Mouse (Mus musculus) heart, postnatal 0 days (tissue): ENCODE data around the gene Arhgef10l. TPM values are rescaled to one million over a fixed set of nuclear protein-coding genes. Genes with fewer than 3 reads are reported as not detected.
A peak's percentile ranks its signal among the peaks of the same experiment; 100 is the strongest.

Experiments
- ATAC-seq: fragments of 200-750 bp; cut with Nextera tagmentation; 2 replicates; pipeline ENCODE4 v1.8.0; 2017; ENCODE audit warnings: low read depth, moderate number of reproducible peaks, moderate library complexity; ENCODE audit not compliant: insufficient read depth
- DNase-seq: peaks from one replicate; pipeline ENCODE4 v3.0.0-alpha.2; 2016; ENCODE audit warnings: low spot score
- H3K27ac ChIP-seq: fragments of 300-500 bp; sonication (generic); 2 replicates; pipeline ENCODE4 v1.5.1; 2014; ENCODE audit warnings: low read depth, mild to moderate bottlenecking
- H3K27me3 ChIP-seq: fragments of 300-500 bp; sonication (generic); 2 replicates; pipeline ENCODE4 v1.6.1; 2014; ENCODE audit warnings: low read length, mixed read lengths; ENCODE audit not compliant: control insufficient read depth, insufficient read depth
- H3K36me3 ChIP-seq: fragments of 300-500 bp; sonication (generic); replicated peaks from 2 replicates; pipeline ENCODE4 v1.6.1; 2014; ENCODE audit warnings: low read length, mixed read lengths; ENCODE audit not compliant: control insufficient read depth, insufficient read depth
- H3K4me1 ChIP-seq: fragments of 300-500 bp; sonication (generic); 2 replicates; pipeline ENCODE4 v1.6.1; 2014; ENCODE audit warnings: antibody characterized with exemption; ENCODE audit not compliant: control insufficient read depth, insufficient read depth
- H3K4me2 ChIP-seq: fragments of 300-500 bp; sonication (generic); 2 replicates; pipeline ENCODE4 v1.6.1; 2014; ENCODE audit warnings: low read depth, mild to moderate bottlenecking, low read length, moderate library complexity
- H3K4me3 ChIP-seq: fragments of 300-500 bp; sonication (generic); 2 replicates; pipeline ENCODE4 v1.5.1; 2014; ENCODE audit warnings: low read depth, low read length
- H3K9ac ChIP-seq: fragments of 300-500 bp; sonication (generic); replicated peaks from 2 replicates; pipeline ENCODE4 v1.6.1; 2014; ENCODE audit warnings: low read depth, low read length, mixed read lengths
- H3K9me3 ChIP-seq: fragments of 300-500 bp; sonication (generic); replicated peaks from 2 replicates; pipeline ENCODE4 v1.6.1; 2016; ENCODE audit warnings: low read length; ENCODE audit not compliant: control insufficient read depth
- CTCF ChIP-seq: IDR thresholded peaks from 2 replicates; pipeline ENCODE4 v1.5.1; 2016; ENCODE audit warnings: antibody characterized with exemption, control low read depth, low read depth
- EP300 ChIP-seq: IDR thresholded peaks from 2 replicates; pipeline ENCODE4 v1.6.1; 2016; ENCODE audit warnings: antibody characterized with exemption, low read depth
- WGBS: fragments of 180-500 bp; shearing (Covaris S2); extraction: QIAGEN DNeasy Blood & Tissue Kit; methylation state at CpG from one replicate; pipeline ENCODE4 v1.1.7; 2014; 5-methylcytosine and 5-hydroxymethylcytosine counted together
- polyA plus RNA-seq: library from polyadenylated mRNA; unstranded; fragments of >200 nt; fragmentation: Nextera tagmentation; extraction: Ambion mirVana; gene quantifications from 2 replicates; pipeline ENCODE4 v1.2.1, GENCODE M21; 2015
- total RNA-seq: library from RNA; depleted of rRNA; stranded (reverse); fragments of >200 nt; gene quantifications from 2 replicates; pipeline ENCODE4 v1.2.3, GENCODE M21; 2014; ENCODE audit warnings: low replicate concordance

Gene Arhgef10l
- total and polyA plus RNA-seq, 2 experiments from 2014 or later: 15.4 to 52.8 TPM

GRCm38 (mm10) chr4:140648443-140649206, 17.2 kb downstream of the Arhgef10l start:
- Histone ChIP-seq H3K9me3 (no peaks in the 10 kb centered on the region), H3K27me3 (no peaks in the 10 kb centered on the region), H3K9ac (peak overlapping the region; percentile 97), H3K27ac (peak overlapping the region; percentile 91), H3K4me1 (peaks cover 18% of the 10 kb centered on the region), H3K4me3 (peak overlapping the region; percentile 83), H3K4me2 (peak overlapping the region; percentile 86), H3K36me3 (no peaks in the 10 kb centered on the region; the same call in 1 of the 2 replicates)
- DNase-seq (peak; percentile 31), ATAC-seq (peak; percentile 81)
- 4% methylated on average over 36 of the region's 50 CpGs for WGBS
- TF ChIP-seq CTCF (no peak), EP300 (no peak)

- ATAC-seq (peak; percentile 37), DNase-seq (no peak)
- Histone ChIP-seq H3K9ac (peak overlapping the region; percentile 97), H3K27ac (peak overlapping the region; percentile 91), H3K4me1 (peaks cover 18% of the 10 kb centered on the region), H3K27me3 (no peaks in the 10 kb centered on the region), H3K9me3 (no peaks in the 10 kb centered on the region), H3K4me2 (peak overlapping the region; percentile 86), H3K4me3 (peak overlapping the region; percentile 83), H3K36me3 (no peaks in the 10 kb centered on the region; the same call in 1 of the 2 replicates)
- WGBS: 11% methylated on average over 12 of the region's 12 CpGs
- no peak for TF ChIP-seq EP300
- TF ChIP-seq CTCF: no peak
Observed at GRCm38 (mm10) chr4:140647711-140648421, 17.9 kb downstream of the Arhgef10l start.

GRCm38 (mm10) chr4:140645638-140646037, 20.2 kb downstream of the Arhgef10l start:
- H3K27ac ChIP-seq: no peak overlapping the region
- H3K9ac ChIP-seq: no peak overlapping the region
- no peak overlapping the region for H3K4me2 ChIP-seq
- ATAC-seq: no peak
- no peak for DNase-seq
- H3K27me3 ChIP-seq: no peaks in the 10 kb centered on the region
- H3K4me3 ChIP-seq: no peak overlapping the region
- WGBS: 47% methylated on average over 3 of the region's 3 CpGs
- TF ChIP-seq EP300 (no peak), CTCF (no peak)
- H3K36me3 ChIP-seq: no peaks in the 10 kb centered on the region; the same call in 1 of the 2 replicates
- peaks cover 4% of the 10 kb centered on the region; the same call in 1 of the 2 replicates for H3K9me3 ChIP-seq
- H3K4me1 ChIP-seq: peaks cover 18% of the 10 kb centered on the region

GRCm38 (mm10) chr4:140644701-140645100, 21.1 kb downstream of the Arhgef10l start:
- DNase-seq: no peak
- Histone ChIP-seq H3K9ac (no peak overlapping the region), H3K9me3 (peaks cover 4% of the 10 kb centered on the region; the same call in 1 of the 2 replicates), H3K27me3 (no peaks in the 10 kb centered on the region), H3K4me1 (peaks cover 18% of the 10 kb centered on the region), H3K27ac (no peak overlapping the region), H3K4me2 (no peak overlapping the region), H3K4me3 (no peak overlapping the region), H3K36me3 (no peaks in the 10 kb centered on the region; the same call in 1 of the 2 replicates)
- no peak for ATAC-seq
- TF ChIP-seq CTCF (no peak), EP300 (no peak)
- 51% methylated on average over 3 of the region's 3 CpGs for WGBS

GRCm38 (mm10) chr4:140644276-140644675, 21.5 kb downstream of the Arhgef10l start:
- H3K27me3 ChIP-seq: no peaks in the 10 kb centered on the region
- H3K4me2 ChIP-seq: no peak overlapping the region
- peaks cover 4% of the 10 kb centered on the region; the same call in 1 of the 2 replicates for H3K9me3 ChIP-seq
- H3K4me3 ChIP-seq: no peak overlapping the region
- H3K27ac ChIP-seq: no peak overlapping the region
- H3K36me3 ChIP-seq: no peaks in the 10 kb centered on the region; the same call in 1 of the 2 replicates
- ATAC-seq (no peak), DNase-seq (no peak)
- TF ChIP-seq CTCF (no peak), EP300 (no peak)
- H3K4me1 ChIP-seq: peaks cover 18% of the 10 kb centered on the region
- 78% methylated on average over 6 of the region's 6 CpGs for WGBS
- no peak overlapping the region for H3K9ac ChIP-seq
